Mouse (Mus musculus): ENCODE data around the gene Gsk3a. TPM values are rescaled to one million over a fixed set of nuclear protein-coding genes. Genes with fewer than 3 reads are reported as not detected.

The Gsk3a gene
- total RNA-seq, 2 experiments from 2014 or later = 58.6 to 66.6 TPM

DNA sequence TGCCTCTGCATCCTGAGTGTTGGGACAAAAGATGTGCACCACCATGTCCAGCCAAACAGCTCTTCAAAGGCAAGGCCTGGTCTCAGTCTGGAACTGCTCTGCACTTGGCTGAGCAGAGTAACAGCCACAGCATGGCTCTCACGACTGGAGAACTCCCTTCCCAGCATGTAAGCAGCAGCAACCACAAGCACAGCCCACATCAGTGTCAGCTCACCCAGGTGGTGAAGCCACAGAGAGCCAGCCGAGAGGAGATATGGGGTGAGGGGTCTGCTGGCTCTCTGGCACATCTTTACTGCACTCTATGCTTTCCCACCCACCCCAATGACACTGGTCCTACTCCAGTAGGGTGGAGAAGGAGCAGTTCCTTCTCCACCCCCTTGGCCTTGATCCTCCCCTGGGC, 4.6 kb downstream of the Gsk3a start:
- intact Hi-C loops (cut with DNase I) = no loop called here

DNA sequence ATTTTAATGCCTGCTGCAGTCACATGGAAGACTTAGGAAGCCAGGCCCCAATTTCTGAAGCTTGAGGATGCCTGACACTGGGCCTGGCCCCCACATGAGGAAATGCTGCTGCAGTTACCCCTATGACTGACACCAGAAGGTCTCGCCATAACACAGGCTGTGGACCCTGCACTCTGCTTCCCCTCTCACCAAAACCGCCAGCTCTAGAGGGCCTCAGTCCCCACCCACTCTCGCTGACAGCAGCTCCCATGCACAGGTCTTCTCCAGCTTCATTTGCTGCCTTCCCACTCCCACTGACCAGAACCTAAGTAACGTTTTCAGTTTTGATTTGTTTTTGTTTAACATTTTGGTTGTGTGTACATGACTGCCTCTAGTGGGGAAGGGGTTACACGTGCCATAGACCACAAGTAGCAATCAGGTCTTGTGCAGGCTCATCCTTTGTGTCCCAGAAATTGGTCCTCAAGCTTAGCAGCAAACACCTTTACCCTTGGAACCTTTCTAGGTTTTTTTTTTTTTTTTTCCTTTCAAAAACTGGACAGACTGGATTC, 5.5 kb downstream of the Gsk3a start:
- intact Hi-C loops (cut with DNase I) = loop anchor here (1.0 kb wide), 1 partner anchor 26 kb away; no protein-coding TSS in a partner anchor
- DNase-seq = no peak

More for the DNA sequence above, 4.6 kb downstream of the Gsk3a start:
- DNase-seq = no peak

DNA sequence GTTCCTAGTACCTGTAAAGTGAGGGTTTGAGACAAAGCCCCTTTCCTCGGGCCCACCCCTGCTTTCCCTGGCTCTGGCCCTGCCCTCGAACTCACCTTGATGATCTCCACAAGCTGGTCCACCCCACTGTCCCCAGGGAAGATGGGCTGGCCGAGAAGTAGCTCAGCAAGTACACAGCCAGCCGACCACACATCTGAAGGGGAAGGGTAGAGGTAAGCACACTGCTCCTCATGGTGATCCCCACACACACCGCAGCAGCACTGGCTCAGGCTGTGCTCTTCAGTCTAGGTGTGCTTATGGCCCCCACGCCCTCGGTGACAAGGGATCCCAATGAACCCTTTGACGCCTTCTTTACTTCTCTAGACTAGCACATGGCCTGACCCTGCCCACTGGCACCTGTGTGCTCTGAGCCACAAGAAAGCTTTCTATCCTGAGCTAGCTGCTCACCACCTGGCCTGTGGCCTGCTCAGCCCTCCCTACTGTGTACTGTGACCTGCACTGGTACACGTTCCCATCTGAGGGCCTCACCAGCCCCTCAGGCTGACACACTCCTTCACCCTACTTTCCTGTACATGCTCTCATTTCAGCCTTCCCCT, 6.9 kb downstream of the Gsk3a start:
- intact Hi-C loops (cut with DNase I) = no loop called here

DNA sequence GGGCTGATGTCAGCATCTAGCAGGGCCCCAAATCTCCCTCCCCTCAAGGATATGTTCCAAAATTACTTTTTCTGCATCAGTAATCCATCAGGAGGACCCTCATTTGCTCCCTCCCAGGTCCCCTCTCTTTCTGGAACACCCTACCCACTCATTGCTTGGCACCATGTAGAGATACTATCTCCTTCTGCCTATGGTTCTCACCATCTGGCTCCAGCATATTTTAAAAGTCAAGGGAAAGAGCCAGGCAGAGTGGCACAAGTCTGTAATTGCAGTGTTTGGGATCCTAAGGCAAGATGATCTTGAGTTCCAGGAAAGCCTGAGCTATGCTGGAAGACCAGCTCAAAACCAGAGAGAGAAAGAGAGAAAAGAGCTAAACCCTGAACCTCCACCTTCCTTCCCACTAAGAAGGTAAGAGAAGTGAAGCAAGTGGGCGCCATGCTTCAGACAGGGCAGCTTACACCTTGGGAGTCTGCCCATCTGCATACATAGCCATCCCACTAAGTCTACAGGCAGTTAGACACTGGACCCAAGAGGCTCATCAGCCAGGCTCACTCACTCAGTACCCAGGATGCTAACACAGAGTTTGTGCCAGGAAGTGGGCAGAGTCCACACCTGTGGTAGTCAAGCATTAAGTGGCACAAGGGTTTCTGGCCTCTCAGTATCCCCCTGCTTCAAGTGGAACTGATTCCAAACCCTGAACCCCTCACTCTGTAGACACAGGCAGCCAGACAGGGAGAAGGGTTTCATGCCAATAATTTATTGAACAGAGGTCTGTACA, 9.9 kb downstream of the Gsk3a start:
- intact Hi-C loops (cut with DNase I) = loop anchor here (10.0 kb wide), 1 partner anchor 323 kb away; the partner anchor contains the start of gene Arhgef1
- no peak for DNase-seq

More for the DNA sequence above, 6.9 kb downstream of the Gsk3a start:
- DNase-seq = no peak

DNA sequence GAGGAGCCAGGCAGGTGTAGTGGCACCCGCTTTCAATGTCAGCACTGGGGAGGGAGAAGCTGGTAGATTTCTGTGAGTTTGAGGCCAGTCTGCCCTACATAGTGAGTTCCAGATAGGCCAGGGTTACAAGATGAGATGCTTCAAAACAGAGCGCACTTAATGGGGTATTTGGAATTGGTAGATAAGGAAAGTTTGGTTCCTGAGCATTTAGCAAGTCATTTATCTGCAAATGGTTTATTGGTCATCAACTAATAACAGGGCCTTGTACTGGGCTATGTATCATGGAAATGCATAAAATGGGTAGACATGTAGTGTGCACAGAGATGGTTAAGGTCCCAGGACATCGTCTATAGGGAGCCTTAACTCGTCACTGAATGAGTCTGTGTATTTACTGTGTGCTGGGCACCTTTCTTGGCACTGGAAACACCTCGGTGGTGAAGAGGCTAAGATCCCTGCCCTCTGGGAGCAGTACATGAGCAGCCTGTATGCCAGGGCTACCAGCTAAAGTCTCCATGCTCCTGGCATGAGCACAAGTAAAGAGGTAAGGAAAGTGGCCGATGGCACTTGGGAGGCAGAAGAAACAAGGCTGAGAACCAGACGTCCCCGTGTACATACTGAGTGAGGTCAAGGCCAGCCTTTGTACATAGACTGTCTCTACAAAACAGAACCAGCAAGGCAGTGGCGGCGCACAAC, 15.2 kb downstream of the Gsk3a start:
- no peak for DNase-seq
- intact Hi-C loops (cut with DNase I) = loop anchor here (2.0 to 10.0 kb wide), 2 partner anchors 14 to 318 kb away; partner anchors contain the start of genes Arhgef1 and Gsk3a

DNA sequence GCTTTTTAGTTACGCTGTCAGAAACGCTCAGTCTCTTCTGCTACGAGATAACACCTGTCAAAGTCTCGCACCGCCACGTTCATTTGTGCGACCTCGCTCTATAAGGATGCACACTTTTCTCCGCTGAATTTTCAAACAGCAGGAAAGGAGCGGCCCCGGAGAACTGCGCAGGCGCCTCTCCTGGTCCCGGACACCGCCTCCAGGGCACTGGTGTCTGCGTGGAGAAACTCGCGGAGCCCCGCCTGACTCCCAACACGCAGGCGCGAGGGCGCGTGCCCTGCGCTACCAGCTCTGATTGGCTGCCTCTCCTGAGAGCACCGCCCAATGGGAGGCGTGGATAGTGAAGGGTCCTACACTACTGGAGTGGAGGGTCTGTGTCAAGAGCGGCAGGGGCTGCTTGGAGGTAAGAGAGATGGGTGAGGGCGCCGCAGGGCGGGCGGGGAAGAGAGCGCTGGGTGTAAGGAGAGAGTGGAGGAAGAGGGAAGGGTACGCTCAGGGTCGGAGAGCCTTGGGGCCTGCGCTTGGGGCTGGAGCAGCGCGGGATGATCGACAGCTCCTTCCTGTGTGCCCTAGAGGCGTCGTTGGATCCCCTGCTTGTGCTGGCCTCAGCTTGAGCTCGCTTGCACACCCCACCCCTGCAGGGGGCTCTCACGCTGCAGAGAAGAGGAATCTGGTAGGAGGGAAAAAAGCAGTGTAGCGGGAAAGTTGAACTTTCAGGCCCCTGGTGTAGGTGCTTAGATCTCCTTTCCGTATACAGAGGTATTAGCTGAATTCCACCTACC, 16.4 kb downstream of the Gsk3a start, which contains the start of gene Zfp526:
Zfp526 (plus strand) TSS at position 324 of the 782 bp plus-strand sequence.
- intact Hi-C loops (cut with DNase I) = loop anchor here (10.0 kb wide), 1 partner anchor 316 kb away; the partner anchor contains the start of gene Arhgef1
- DNase-seq = peak; percentile 97 to 98

DNA sequence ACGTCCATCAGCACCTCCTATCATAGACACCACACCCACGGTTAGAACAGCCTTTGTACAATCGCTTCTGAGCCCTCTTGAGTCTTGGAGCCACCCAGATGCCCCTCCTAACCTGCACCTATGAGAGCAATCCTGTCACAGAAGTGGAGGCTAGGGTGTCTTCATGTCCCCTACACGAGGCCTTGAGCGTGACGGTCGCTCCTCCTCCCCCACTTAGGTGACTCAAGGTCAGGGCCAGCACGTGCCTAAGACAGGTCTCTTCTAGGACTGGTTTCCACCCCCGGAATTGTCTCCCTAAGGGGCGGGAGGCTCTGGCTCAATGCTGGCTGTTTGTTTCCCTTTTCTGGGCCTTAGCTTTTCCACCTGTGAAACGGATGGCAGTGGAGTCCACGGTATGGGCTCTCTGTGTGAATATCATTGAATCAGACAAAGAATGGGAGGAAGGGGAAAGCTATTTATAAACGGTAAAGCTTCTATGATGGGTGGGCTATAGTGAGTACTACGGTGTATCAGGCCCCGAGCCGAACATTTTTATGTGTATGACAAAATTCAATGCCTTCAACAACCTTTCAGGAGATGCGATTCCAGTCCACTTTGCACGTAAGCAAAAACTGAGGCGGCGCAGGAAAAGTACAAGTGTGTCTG, 17.1 kb downstream of the Gsk3a start, which contains the start of gene Dedd2:
Dedd2 (minus strand) TSS at position 159 of the 645 bp plus-strand sequence.
- intact Hi-C loops (cut with DNase I) = loop anchor here (10.0 kb wide), 1 partner anchor 316 kb away; the partner anchor contains the start of gene Arhgef1
- DNase-seq = peak in 1 of 2 experiments; percentile 34

DNA sequence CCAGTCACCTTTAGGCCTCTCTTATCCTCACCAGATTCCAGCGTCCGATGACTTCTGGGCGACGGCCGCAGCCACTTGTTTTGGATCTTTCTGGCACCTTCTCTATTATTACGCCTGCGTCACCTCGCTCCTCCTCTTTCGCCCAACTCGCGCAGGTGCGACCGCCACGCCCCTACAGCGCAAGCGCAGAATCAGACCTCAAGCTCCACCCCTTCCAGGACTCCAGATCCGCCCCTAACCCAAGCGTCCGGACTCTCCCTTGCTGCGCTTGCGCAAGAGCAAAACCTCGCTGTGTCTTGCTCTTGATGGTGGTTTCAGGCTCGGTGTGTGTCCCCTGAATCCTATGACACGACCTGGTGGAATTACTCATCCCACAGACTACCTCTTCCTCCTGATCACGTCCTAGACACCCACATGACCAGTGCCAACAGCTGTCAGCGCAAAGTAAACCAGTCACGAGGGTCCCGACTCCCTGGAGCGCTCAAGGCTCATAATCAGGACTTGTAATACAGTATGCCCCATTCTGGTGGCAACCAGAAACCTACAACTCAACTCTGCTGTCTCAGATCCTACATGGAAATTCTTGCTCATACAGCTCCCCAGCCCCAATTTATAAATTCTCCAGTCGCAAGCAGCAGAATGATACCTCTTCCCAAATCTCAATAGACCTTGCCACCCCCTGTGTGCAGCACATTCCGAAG, 17.7 kb downstream of the Gsk3a start:
- intact Hi-C loops (cut with DNase I) = loop anchor here (10.0 kb wide), 2 partner anchors 315 to 335 kb away; partner anchors contain the start of genes Arhgef1 and Rps19
- DNase-seq = peak; percentile 92 to 93

DNA sequence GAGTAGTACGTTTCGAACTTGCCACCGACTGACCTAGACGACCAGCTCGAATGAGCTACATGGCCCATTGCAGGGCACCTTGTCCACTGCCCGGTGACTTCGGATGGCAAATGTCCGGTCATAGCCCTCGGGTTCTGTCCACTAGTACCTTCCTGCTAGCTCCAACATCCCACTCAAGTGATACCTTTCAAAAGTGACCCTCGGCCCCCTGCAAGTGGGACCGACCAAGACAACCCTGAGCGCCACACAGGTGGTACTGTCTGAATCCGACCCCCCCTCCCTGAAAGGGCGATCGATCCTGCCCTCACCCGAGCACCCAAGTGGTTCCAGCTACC, 18.3 kb downstream of the Gsk3a start:
- intact Hi-C loops (cut with DNase I) = loop anchor here (10.0 kb wide), 1 partner anchor 335 kb away; the partner anchor contains the start of gene Rps19
- DNase-seq = no peak

DNA sequence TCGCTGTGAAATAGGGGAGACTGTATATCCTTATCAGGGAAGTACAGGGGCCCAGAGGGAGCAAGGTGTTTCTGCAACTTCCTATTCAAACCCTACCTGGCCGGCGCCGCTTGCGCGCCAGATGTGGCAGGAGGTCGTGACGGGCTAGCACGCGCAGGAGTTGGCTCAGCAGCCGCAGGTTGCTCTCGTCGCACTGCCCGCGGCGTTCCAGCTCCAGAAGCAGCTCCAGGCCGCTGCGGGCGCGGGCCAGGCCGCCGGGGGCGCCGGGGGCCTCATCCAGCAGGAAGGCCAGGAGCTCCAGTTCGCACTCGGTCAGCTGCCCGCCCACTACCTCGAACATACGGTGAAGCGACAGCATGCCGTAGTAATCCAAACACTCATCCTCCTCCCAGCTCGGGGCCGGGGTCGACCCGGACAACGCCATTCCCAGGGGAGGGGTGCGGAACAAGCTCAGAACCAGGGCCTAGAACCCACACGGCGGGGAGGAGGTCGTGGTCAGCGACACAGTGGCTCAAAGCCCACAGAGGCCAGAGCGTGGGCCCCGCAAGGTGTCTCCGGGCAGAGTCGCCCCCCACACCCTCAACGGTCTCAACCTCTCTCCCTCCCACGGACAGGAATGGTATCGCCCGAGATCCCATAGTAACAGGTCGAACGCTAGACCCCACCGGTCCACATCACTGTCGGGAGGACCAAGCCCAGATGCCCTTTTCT, 18.8 kb downstream of the Gsk3a start:
- intact Hi-C loops (cut with DNase I) = loop anchor here (10.0 kb wide), 1 partner anchor 334 kb away; the partner anchor contains the start of gene Rps19
- DNase-seq = peak; percentile 41 to 44

DNA sequence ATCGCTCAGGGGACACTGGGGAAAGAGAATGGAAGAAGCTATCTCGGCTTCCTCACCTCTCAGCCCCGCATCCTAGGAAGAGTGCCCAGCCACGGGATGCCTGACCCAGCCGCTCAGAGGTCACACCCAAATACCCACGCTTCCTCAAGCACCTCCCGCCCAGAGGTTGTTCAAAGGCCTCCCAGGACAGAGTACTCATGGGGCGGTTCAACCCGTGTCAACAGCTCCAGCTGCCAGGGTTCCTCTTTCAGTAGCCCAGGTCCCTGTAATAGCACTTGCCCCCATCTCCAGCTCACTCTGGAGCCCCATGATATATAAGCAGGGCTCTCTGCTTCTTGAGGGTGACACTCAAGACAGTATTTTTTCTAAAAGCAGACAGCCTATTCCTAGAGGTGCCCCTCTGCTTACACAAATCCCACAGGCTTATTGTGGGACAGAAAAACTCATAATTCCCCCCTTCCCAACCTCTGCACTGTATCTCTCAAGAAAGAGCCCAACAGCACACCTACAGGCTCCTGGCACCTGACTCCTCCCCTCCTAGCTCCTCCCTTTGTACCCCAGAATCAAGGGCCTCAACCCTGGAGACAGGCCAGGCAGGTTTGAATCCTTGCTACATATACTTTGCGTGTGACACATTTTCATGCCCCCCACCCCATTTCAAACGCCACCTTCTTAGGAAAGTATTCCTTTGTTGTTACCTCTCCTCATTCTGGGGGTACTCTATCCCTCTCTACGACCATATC, 19.8 kb downstream of the Gsk3a start:
- intact Hi-C loops (cut with DNase I) = loop anchor here (10.0 kb wide), 1 partner anchor 333 kb away; the partner anchor contains the start of gene Rps19
- DNase-seq = no peak

DNA sequence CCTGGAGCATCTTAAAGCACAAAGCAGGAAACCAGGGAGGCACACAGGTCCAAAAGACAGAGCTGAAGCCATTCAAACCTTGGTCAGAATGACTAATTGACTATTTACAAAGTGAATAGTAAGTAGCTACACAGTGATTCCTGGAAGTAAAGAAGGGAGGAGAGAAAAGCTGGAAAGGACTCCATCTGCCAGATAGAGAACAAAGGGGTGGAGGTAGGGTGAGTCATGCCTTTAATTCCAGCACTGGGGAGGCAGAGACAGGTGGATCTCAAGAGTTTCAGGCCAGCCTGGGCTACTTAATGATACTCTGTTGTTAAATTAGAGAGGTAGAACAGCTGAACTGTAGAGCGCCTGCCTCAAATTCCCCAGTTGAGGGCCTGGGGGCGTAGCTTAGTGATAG, 23.5 kb downstream of the Gsk3a start:
- intact Hi-C loops (cut with DNase I) = loop anchor here (10.0 kb wide), 1 partner anchor 329 kb away; the partner anchor contains the start of gene Rps19

DNA sequence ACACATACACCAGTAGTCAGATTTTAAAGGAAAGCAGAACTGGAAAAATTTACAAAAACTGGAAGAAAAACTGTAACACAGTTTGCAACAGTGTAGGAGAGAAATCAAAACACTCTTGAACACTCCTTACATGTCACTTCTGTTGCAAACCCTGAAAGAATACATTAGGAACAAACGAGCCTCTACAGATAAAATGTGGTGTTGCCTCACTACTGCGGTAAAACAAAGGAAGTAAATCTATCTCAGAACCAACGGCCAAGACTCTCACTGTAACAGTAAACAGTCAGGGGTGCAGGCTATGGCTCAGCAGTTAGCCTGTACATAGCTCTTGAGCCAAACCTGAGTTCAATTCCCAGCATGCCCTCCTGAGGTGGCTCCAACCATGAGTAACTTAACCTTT, 24.6 kb downstream of the Gsk3a start:
- no peak for DNase-seq
- intact Hi-C loops (cut with DNase I) = loop anchor here (10.0 kb wide), 1 partner anchor 328 kb away; the partner anchor contains the start of gene Rps19

More for the DNA sequence above, 23.5 kb downstream of the Gsk3a start:
- DNase-seq = no peak

DNA sequence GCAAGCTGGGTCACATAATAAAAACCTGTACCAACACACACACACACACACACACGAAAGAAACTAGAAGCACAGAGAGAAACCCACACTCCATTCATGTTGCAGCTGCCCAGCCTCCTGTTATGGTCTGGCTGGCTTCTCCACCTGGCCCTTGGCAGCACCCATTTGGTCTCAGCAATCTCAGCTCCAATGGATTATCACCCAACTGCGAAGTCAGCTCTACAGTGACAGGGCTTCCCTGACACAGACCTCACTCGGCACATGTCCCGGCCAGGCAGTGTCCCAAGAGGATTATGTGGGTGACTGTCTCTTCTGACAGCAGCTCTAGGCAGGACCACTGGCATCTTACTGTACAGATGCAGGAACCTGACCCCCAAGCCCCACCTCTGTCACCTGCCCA, 27.2 kb downstream of the Gsk3a start:
- DNase-seq = no peak
- intact Hi-C loops (cut with DNase I) = loop anchor here (10.0 kb wide), 1 partner anchor 326 kb away; the partner anchor contains the start of gene Rps19

DNA sequence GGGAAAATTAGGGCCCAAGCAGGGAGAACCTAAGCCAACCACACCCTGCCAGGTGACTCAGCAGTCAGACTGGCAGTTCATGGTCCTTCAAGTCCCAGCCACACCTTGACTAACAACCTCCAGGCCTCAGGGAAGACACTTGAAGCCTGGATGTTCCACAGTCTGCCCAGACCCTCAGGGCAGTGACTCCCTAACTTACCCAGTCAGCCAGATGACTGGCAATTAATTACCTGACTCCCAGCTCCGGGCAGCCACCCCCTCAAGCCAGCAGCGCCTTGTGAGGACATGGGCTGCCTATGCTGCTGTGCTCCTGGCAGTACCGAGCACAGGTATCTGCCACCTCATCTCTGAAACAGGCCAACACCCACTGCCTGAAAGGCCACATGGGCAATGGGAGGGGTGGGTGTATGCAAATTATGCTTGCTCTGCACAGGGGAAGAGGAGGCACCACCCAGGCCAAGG, 28.5 kb downstream of the Gsk3a start:
- DNase-seq = no peak
- intact Hi-C loops (cut with DNase I) = no loop called here

DNA sequence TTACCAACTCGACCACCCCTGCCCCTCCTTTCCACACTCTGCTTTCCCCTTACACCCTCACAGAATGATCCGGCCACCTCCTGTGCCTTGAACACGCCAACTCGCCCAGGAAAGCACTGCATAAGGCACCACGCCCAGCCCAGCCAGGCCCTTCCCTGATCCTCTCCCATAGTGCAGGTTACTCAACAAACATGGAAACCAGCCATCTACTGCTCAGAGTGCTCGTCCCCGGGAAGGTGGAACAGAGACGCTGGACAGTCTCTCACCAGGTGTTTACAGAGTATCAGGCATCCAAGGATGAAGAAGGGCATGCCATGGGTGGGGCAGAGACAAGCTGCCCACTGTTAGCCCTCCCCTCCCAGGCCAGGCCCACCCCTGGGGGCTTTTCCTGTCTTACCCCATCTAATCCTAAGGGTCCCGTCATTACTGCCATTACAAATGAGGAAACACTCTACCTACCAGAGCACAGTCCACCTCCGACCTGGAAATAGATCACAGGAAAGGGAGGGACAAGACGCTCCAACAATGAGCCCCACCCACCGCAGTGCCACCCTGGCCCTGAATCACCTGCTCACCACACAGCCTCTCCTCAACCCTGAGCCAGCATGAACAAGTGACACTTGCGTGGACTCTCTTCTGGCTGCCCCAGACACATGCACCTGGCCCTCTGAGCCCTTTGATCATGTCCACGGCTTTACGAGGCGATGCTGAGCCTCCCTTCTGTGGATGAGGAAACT, 31.4 kb downstream of the Gsk3a start:
- intact Hi-C loops (cut with DNase I) = loop anchor here (1.0 kb wide), 1 partner anchor 26 kb away; no protein-coding TSS in a partner anchor
- DNase-seq = peak in 1 of 2 experiments; percentile 43

Data from heart, postnatal 14 days (tissue).